Mouse (Mus musculus) left cerebral cortex, adult 18-20 months (tissue): ENCODE measurements around the gene Lif. TPM values are rescaled to one million over a fixed set of nuclear protein-coding genes. Genes with fewer than 3 reads are reported as not detected.

Experiments used
- DNase-seq, 2 experiments: peaks; one replicate each; pipeline ENCODE4 v3.0.0; 2021 to 2022; ENCODE audit warnings: low spot score in 2 of 2, mixed read lengths in 1 of 2
- long read RNA-seq, 2 experiments: library from polyadenylated mRNA; stranded (forward); transcript quantifications; one replicate each; pipeline ENCODE4 v2.0.0; 2021
- total RNA-seq, 2 experiments: library from RNA; stranded (reverse); gene quantifications; 2 replicates each; pipeline ENCODE4 v1.2.3; 2021

The Lif gene
- 1 to 10 TPM; 1.3 to 1.6 TPM for total RNA-seq
- long read RNA-seq, experiment 1, partial matches to known transcripts = 0 of 3 reads
- long read RNA-seq, experiment 1, other reads (novel, unspliced or antisense) = 0 of 3 reads
- long read RNA-seq, experiment 2 = 0 reads

- no peak for DNase-seq
These were observed at the start of gene Lif for GRCm38 (mm10) chr11:4256846-4257607. Gene Lif (plus strand): TSS chr11:4257557.

GRCm38 (mm10) chr11:4207655-4208054 is 49.7 kb upstream of the Lif start:
- DNase-seq = no peak

DNA sequence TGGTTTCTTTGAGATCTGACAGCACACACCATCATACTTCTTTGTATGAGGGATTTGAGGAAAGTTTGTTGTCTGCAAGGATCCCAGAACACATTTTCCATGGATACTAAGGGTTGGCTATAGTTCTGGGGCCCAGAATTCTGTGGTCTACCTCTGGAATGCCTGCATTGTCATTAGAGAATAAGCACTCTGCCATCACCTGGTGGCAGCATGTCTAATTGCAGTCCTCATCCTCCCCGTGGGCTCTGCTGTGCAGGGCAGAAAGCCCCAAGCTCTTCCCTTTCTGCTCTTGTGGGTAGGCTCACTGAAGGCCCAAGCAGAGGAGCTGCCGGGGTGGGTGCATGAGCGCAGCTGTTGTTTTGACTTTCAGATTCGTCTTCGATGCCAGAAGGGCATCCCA is 47.8 kb upstream of the Lif start:
- no peak for DNase-seq

DNA sequence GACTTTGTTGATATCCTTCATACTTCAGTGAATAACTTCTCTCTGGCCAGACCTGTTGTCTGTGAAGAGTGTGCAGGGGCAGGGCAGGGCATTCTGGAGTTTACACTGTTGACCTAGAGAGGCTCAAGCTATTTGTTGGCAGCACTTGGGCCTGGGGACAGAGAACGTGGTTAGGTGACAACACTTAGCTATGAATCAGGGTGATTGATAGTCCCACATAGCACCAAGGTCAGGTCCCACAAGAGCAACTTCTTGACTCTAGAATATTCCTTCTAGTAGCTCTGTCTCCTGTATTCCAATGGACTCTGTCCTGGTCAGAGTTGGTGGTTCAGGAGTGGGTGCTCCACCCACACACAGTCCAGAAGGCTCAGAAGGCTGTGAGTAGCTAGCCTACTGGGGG is 46.6 kb upstream of the Lif start:
- no peak for DNase-seq

GRCm38 (mm10) chr11:4213107-4213506 is 44.2 kb upstream of the Lif start:
- no peak for DNase-seq

- no peak for DNase-seq
These were observed 42.8 kb upstream of the Lif start for GRCm38 (mm10) chr11:4214572-4214971.

- DNase-seq = no peak
These were observed 42.3 kb upstream of the Lif start for GRCm38 (mm10) chr11:4215061-4215460.

DNA sequence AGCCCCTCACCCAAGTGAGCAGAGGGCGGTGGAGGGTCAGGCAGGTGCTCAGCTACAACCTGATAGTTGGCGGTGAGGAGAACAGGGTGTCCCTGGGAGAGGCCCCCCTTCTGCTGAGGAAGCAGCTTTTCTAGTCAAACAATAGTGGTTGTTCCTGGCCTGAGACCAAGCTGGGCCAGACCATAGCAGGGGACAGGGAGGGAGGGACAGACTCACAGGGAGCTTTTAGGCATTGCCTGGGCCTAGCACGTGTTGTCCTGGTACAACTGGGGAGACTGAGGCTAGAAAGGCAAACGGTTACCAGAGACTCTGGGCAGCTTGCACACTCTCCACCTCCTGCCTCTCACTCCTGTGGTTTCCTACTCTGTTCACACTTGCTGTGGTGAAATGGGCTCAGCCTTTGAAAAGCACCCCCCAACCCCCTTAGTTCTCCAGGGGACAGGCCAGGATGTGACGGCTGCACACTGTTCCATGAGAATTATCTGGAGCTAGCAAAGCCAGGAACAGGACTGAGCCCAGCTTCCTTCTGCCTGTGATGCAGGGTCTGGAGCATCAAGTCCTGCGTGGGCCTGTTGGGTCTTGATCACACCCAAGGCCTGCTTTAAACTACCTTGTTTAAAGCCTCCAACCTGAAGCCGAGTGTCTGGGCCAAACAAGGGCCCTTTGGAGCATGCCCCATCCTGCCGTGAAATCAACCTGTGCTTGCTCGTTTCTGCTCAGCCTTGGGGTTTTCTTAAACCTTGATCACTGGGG is 40.9 kb upstream of the Lif start:
- no peak for DNase-seq

DNA sequence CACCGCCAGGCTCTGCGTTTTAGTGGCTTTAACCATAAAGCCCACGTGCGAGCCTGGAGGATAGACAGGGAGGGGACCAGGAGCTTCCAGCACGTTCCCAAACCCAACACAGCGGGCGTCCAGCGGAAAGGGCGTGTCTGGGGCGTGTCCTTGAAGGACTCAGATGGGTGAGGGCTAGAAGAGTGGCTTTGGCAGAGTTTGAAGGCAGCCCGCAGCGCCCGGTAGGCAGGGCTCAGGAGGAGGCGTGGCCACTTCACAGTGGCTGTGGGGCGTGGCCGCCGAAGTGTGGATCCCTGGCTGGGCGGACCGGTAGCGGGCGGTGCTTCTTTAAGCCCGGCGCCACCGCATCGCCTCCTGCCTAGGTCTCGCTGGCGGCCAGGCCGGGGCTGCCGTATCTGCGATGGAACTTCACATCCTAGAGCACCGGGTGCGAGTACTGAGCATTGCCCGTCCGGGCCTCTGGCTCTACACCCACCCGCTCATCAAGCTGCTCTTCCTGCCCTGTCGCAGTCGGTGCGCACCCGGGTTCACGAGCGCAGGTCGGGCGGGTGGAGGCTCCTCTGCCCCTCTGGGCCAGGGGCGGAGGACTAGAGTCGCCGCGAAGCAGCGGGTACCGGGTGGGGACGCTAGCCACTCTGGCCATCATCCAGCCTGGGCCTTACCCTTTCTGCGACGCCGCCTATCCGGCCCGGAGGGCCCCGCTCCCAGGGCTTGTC is 39.3 kb upstream of the Lif start, which contains the start of gene Castor1:
TSS of gene Castor1 (plus strand) at position 312 of the 716 bp plus-strand sequence.
- peak; percentile 49 to 60 for DNase-seq

- no peak for DNase-seq
These were observed 38.7 kb upstream of the Lif start for GRCm38 (mm10) chr11:4218637-4219036.

DNA sequence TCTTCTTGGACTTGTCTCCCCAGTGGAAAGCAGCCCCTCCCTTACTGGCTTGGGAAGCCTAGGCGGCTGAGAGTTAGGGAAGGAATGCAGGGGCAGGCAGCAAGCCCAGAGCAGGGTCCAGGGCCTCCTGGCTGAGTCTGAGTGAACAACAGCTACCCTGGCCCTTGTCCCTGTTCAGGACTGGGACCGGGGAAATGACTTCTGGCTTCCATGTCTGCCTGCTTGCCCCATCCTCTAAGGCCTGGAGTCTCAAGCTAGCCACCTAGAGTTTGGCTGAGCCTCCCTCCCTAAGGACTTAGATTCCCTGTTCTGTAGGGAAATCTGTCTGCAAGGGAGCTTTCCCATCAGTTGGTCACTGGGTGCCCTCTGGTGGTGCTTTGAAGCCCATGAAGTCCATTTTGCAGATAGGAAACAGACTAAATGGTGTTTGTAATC is 38.0 kb upstream of the Lif start:
- peak; percentile 73 to 79 for DNase-seq

DNA sequence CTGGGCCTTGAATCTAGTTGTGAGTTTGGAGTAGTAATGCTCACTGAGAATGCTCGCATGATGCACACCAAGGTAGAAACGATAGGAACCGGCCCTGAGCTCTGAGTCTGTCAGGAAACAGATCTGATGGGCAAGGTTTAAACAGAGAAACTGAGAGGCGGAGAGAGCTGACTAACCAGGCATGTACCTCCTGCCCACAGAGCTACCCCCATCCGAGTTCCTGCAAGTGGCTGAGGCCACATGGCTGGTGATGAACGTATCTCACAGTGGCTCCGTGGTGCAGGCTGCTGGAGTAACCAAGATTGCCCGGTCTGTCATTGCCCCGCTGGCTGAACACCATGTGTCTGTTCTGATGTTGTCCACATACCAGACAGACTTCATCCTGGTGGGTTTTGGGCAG is 37.4 kb upstream of the Lif start:
- no peak for DNase-seq

DNA sequence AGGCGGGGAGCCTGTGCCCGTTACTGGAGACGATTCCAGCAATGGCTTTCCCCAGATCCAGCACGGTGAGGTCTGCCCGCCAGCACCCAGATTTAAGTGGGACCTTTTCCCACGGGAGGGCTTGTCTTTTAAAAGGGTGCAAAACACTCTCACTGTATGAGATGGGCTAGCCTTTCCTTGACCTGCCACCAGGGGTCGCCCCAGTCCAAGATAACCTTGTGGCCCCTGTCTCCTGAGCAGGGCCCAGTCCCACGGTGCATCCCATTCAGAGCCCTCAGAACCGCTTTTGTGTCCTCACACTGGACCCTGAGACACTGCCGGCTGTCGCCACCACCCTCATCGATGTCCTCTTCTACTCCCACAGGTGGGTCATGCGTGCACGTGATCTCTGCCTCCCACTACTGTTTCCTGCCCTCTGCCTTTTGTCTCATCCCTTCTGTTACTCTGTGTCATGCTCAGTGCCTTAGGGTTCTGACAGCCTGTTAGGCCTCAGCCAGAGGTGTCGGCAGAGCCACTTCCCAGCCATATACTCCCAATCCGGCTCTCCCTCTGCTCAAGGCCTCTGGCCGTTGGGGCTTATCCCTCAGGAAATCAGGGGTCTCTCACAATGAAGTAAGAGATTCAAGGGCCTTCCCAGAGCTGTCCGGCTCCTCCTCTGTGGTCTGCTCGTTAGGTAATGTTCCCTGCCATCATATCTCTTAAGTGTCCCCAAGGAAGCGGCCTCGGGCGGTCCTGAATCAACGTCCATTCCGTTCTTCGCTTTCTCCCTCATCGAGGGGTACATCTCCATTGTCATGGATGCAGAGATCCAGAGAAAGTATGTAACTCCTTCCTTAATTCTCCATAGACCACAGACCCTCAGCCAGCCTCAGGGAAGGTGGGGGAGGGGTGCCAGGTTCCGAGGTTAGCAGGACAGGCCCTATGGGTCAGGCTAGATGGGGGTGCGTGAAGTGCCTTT is 36.6 kb upstream of the Lif start:
- DNase-seq = peak; percentile 59 to 76

DNA sequence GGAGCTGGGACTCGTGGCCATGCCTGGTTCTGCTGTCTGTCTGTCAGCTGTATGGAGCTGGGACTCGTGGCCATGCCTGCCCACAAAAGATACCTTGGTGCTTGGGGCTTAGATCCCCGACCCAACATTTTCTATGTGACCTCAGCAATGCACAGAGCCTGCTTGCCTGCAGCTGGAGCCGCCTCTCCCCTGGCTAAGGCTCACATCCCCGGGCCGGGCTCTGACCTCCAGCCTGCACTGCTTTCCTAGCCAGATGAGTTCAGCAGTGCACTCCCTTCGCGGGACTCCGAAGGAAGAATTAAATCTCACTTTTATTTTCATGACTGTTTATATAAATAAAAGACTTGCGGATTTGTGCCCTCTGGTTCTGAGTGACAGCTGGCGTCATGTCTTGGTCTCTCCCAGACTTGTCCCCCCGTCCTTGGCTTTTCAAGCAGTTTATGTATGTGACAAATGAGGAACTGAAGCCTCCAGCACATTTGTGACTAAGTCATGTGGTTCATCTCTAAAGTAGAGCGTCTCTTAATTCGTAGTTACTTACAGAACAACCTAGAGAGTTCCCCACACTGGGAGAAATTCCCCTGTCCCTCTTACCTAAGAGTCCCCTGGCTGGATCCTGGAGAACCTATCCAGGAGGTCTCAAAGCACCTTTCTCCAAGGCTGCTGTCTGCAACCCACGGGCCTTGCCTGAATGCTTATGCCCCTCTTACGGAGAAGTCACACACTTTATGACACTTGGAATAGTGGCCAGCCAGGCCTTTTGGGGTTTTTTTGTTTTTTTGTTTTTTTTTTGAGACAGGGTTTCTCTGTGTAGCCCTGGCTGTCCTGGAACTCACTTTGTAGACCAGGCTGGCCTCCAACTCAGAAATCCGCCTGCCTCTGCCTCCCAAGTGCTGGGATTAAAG is 35.1 kb upstream of the Lif start:
- no peak for DNase-seq

GRCm38 (mm10) chr11:4223393-4224188 is 33.8 kb upstream of the Lif start:
- no peak for DNase-seq

DNA sequence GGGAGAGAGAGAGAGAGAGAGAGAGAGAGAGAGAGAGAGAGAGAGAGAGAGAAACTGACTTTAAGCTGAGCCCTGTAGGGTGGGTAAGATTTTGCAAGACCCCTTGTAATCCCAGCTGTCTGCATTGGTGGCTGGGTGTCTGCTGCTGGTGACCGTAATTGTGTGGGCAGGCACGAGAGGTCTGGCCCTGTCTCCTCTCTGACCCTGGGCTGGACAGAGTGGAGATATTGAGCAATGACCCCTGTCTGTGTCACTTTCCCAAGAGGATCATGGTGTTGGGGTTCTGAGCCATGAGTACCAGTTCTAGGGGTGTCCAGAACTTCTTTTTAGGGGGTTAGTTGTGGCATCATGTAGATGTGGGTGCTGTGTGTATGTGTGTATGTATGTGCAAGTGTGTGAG is 33.1 kb upstream of the Lif start:
- no peak for DNase-seq

GRCm38 (mm10) chr11:4226569-4227325 is 30.6 kb upstream of the Lif start:
- no peak for DNase-seq

GRCm38 (mm10) chr11:4228463-4228862 is 28.9 kb upstream of the Lif start:
- no peak for DNase-seq
